Mouse (Mus musculus) left cerebral cortex, adult 8-10 months (tissue): Measurements from ENCODE around the gene Mob3b. TPM values are rescaled to one million over a fixed set of nuclear protein-coding genes. Genes with fewer than 3 reads are reported as not detected.

Experiments
- DNase-seq, 2 experiments: peaks; one replicate each; pipeline ENCODE4 v3.0.0; 2022; ENCODE audit warnings: low spot score in 2 of 2
- total RNA-seq, 4 experiments: library from RNA; stranded (reverse); gene quantifications; 2 replicates each; pipeline ENCODE4 v1.2.4; 2022

The Mob3b gene
- total RNA-seq, 4 experiments from 2014 or later = 6.3 to 8.9 (median 7.7) TPM

- DNase-seq = no peak
Observed at GRCm38 (mm10) chr4:34901166-34901565, 256.1 kb downstream of the Mob3b start.

GRCm38 (mm10) chr4:34900155-34900554 lies 257.1 kb downstream of the Mob3b start:
- DNase-seq = no peak

GRCm38 (mm10) chr4:34899322-34899721 lies 258.0 kb downstream of the Mob3b start:
- no peak for DNase-seq

Other genes starting within 250 kb of the Mob3b start
- not detected for gene Ifnk, start 5.4 kb downstream of the Mob3b start, total RNA-seq
- gene C9orf72, start 68.7 kb upstream of the Mob3b start, total RNA-seq = 10 to 100 TPM; 23.3 to 27.3 (median 25.7) TPM